Mouse (Mus musculus) erythroid progenitor cell, adult 5-6 weeks (primary cell): ENCODE results near the gene Gm49359. TPM values are rescaled to one million over a fixed set of nuclear protein-coding genes. Genes with fewer than 3 reads are reported as not detected.
"Not testable (repeated sequence)": the region's sequence is repeated elsewhere in the genome, so short reads cannot be mapped to it uniquely, and the experiment has no call there.

Experiments
- ATAC-seq: replicated peaks from 2 replicates; pipeline ENCODE4 v1.8.0; 2016; ENCODE audit warnings: moderate number of reproducible peaks, mild to moderate bottlenecking, moderate TSS enrichment, inconsistent platforms; ENCODE audit not compliant: poor library complexity, low FRiP score, severe bottlenecking
- total RNA-seq, 2 experiments: library from RNA; stranded (forward) in 1 of 2; stranded (reverse) in 1 of 2; fragments of 150-400 nt in 1 of 2; fragments of 186-747, 209-891 nt in 1 of 2; gene quantifications; 2 replicates each; pipeline versions ENCODE4 v1.2.3 to v1.2.4; 2015 to 2017; ENCODE audit warnings: low replicate concordance in 2 of 2

The Gm49359 gene
- total RNA-seq (2015; ENCODE audit: low replicate concordance): 1.8 TPM in 1 of 2 replicates, not detected in the other
- 0.51 and 1.6 TPM in 2 replicates for total RNA-seq (2017; ENCODE audit: low replicate concordance)

GRCm38 (mm10) chr13:62466424-62467334 is at the start of gene Gm49359:
Gm49359 (minus strand) TSS chr13:62466832.
- ATAC-seq: peak; percentile 96

- not testable (repeated sequence) for ATAC-seq
Measured at GRCm38 (mm10) chr13:62510641-62511420, 44.2 kb upstream of the Gm49359 start.

GRCm38 (mm10) chr13:62472661-62473060 is 6.0 kb upstream of the Gm49359 start:
- not testable (repeated sequence) for ATAC-seq

- ATAC-seq: not testable (repeated sequence)
Measured at GRCm38 (mm10) chr13:62469947-62470346, 3.3 kb upstream of the Gm49359 start.

Other genes starting within 250 kb of the Gm49359 start
- gene Gm3604, start 83.7 kb downstream of the Gm49359 start, total RNA-seq (2015; ENCODE audit: low replicate concordance): 4.2 and 12.6 TPM in 2 replicates
- 5.5 and 7.3 TPM in 2 replicates for gene Gm3604, start 83.7 kb downstream of the Gm49359 start, total RNA-seq (2017; ENCODE audit: low replicate concordance)
- 4.3 TPM in 1 of 2 replicates, not detected in the other for gene Zfp935, start 91.7 kb upstream of the Gm49359 start, total RNA-seq (2015; ENCODE audit: low replicate concordance)
- gene Zfp935, start 91.7 kb upstream of the Gm49359 start, total RNA-seq (2017; ENCODE audit: low replicate concordance): 3.5 TPM in 1 of 2 replicates, not detected in the other
- gene Zfp934, start 104.4 kb upstream of the Gm49359 start, total RNA-seq (2015; ENCODE audit: low replicate concordance): 5.0 and 12.2 TPM in 2 replicates
- gene Zfp934, start 104.4 kb upstream of the Gm49359 start, total RNA-seq (2017; ENCODE audit: low replicate concordance): 6.8 and 7.0 TPM in 2 replicates
- gene 6720489N17Rik, start 157.3 kb upstream of the Gm49359 start, total RNA-seq (2015; ENCODE audit: low replicate concordance): 1.8 and 4.2 TPM in 2 replicates
- gene 6720489N17Rik, start 157.3 kb upstream of the Gm49359 start, total RNA-seq (2017; ENCODE audit: low replicate concordance): 4.9 and 33.1 TPM in 2 replicates